Mouse (Mus musculus) large intestine, adult 2 months (tissue): ENCODE results near the gene Pemt. TPM values are rescaled to one million over a fixed set of nuclear protein-coding genes. Genes with fewer than 3 reads are reported as not detected.

Source experiments
- DNase-seq: peaks from one replicate; pipeline ENCODE4 v3.0.0-alpha.2; 2012; ENCODE audit warnings: low read depth, low spot score
- WGBS: fragments of 180-500 bp; shearing (Covaris S2); methylation state at CpG from one replicate; pipeline ENCODE4 v1.1.7; 2018; 5-methylcytosine and 5-hydroxymethylcytosine counted together
- polyA plus RNA-seq: library from polyadenylated mRNA; depleted of rRNA; stranded (reverse); fragments of >200 nt; gene quantifications from 2 replicates; pipeline ENCODE4 v1.2.3, GENCODE M21; 2012

Gene Pemt
- polyA plus RNA-seq, 1 experiment: 9.9 TPM

GRCm38 (mm10) chr11:60009451-60009850 lies 36.8 kb downstream of the Pemt start:
- DNase-seq: no peak
- WGBS: 82% methylated on average over 3 of the region's 3 CpGs

- no peak for DNase-seq
- WGBS: 69% methylated on average over 3 of the region's 3 CpGs
These were observed 40.4 kb downstream of the Pemt start for GRCm38 (mm10) chr11:60005866-60006265.

GRCm38 (mm10) chr11:60004716-60005115 lies 41.6 kb downstream of the Pemt start:
- DNase-seq: no peak
- 86% methylated on average over 6 of the region's 6 CpGs for WGBS

GRCm38 (mm10) chr11:60003811-60004210 lies 42.5 kb downstream of the Pemt start:
- 66% methylated on average over 8 of the region's 8 CpGs for WGBS
- no peak for DNase-seq

- DNase-seq: no peak
- 49% methylated on average over 5 of the region's 5 CpGs for WGBS
These were observed 44.9 kb downstream of the Pemt start for GRCm38 (mm10) chr11:60001231-60001980.

- 20% methylated on average over 9 of the region's 9 CpGs for WGBS
- DNase-seq: no peak
These were observed 52.0 kb downstream of the Pemt start for GRCm38 (mm10) chr11:59994318-59994717.

GRCm38 (mm10) chr11:59991365-59991764 lies 54.9 kb downstream of the Pemt start:
- 56% methylated on average over 8 of the region's 8 CpGs for WGBS
- DNase-seq: no peak

GRCm38 (mm10) chr11:59989406-59989805 lies 56.9 kb downstream of the Pemt start:
- WGBS: 67% methylated on average over 1 of the region's 1 CpGs
- no peak for DNase-seq

- WGBS: 91% methylated on average over 5 of the region's 5 CpGs
- no peak for DNase-seq
These were observed 68.5 kb downstream of the Pemt start for GRCm38 (mm10) chr11:59977831-59978230.

GRCm38 (mm10) chr11:59975241-59975640 lies 71.0 kb downstream of the Pemt start:
- 83% methylated on average over 10 of the region's 10 CpGs for WGBS
- no peak for DNase-seq

- WGBS: 89% methylated on average over 5 of the region's 5 CpGs
- no peak for DNase-seq
These were observed 72.9 kb downstream of the Pemt start for GRCm38 (mm10) chr11:59973389-59973788.

GRCm38 (mm10) chr11:59971691-59972090 lies 74.6 kb downstream of the Pemt start:
- 78% methylated on average over 2 of the region's 2 CpGs for WGBS

GRCm38 (mm10) chr11:59970780-59971179 lies 75.5 kb downstream of the Pemt start:
- 84% methylated on average over 5 of the region's 5 CpGs for WGBS
- DNase-seq: no peak

More at GRCm38 (mm10) chr11:59971691-59972090, 74.6 kb downstream of the Pemt start:
- no peak for DNase-seq

- WGBS: 94% methylated on average over 1 of the region's 1 CpGs
- no peak for DNase-seq
These were observed 78.5 kb downstream of the Pemt start for GRCm38 (mm10) chr11:59967765-59968164.

- no peak for DNase-seq
- WGBS: 30% methylated on average over 4 of the region's 4 CpGs
These were observed 80.2 kb downstream of the Pemt start for GRCm38 (mm10) chr11:59966102-59966483.

GRCm38 (mm10) chr11:59965227-59966101 lies 80.8 kb downstream of the Pemt start:
- 12% methylated on average over 25 of the region's 25 CpGs for WGBS
- peak; percentile 82 for DNase-seq

GRCm38 (mm10) chr11:59964818-59965217 lies 81.5 kb downstream of the Pemt start, which contains the start of gene Rasd1:
Gene Rasd1 (minus strand): TSS chr11:59964944.
- under 1% methylated on average over 28 of the region's 28 CpGs for WGBS
- no peak for DNase-seq

- WGBS: under 1% methylated on average over 33 of the region's 33 CpGs
- DNase-seq: no peak
These were observed 82.0 kb downstream of the Pemt start for GRCm38 (mm10) chr11:59964163-59964758.

- 8% methylated on average over 34 of the region's 34 CpGs for WGBS
- DNase-seq: no peak
These were observed 82.7 kb downstream of the Pemt start for GRCm38 (mm10) chr11:59963364-59964162.
